Mouse (Mus musculus) stomach, embryonic 15.5 days (tissue): ENCODE results near the gene Cttnbp2. TPM values are rescaled to one million over a fixed set of nuclear protein-coding genes. Genes with fewer than 3 reads are reported as not detected.

Experiments
- ATAC-seq: fragments of 200-750 bp; cut with Nextera tagmentation; 2 replicates; pipeline ENCODE4 v1.8.0; 2017; ENCODE audit warnings: low read depth, moderate number of reproducible peaks, moderate TSS enrichment; ENCODE audit not compliant: insufficient read depth, low FRiP score
- H3K27ac ChIP-seq: fragments of 300-500 bp; sonication (generic); 2 replicates; pipeline ENCODE4 v1.5.1; 2015; ENCODE audit warnings: mild to moderate bottlenecking, inconsistent platforms
- H3K27me3 ChIP-seq: fragments of 300-500 bp; sonication (generic); replicated peaks from 2 replicates; pipeline ENCODE4 v1.6.1; 2015; ENCODE audit warnings: inconsistent platforms
- H3K36me3 ChIP-seq: fragments of 300-500 bp; sonication (generic); 2 replicates; pipeline ENCODE4 v1.6.1; 2015; ENCODE audit warnings: inconsistent platforms
- H3K4me1 ChIP-seq: fragments of 300-500 bp; sonication (generic); 2 replicates; pipeline ENCODE4 v1.6.1; 2015; ENCODE audit warnings: inconsistent platforms
- H3K4me2 ChIP-seq: fragments of 300-500 bp; sonication (generic); 2 replicates; pipeline ENCODE4 v1.6.1; 2015; ENCODE audit warnings: mild to moderate bottlenecking, inconsistent platforms
- H3K4me3 ChIP-seq: fragments of 300-500 bp; sonication (generic); replicated peaks from 2 replicates; pipeline ENCODE4 v1.5.1; 2015; ENCODE audit warnings: inconsistent platforms
- H3K9ac ChIP-seq: fragments of 300-500 bp; sonication (generic); 2 replicates; pipeline ENCODE4 v1.6.1; 2015; ENCODE audit warnings: inconsistent platforms
- H3K9me3 ChIP-seq: fragments of 300-500 bp; sonication (generic); 2 replicates; pipeline ENCODE4 v1.6.1; 2016; ENCODE audit warnings: inconsistent platforms
- WGBS: fragments of 180-500 bp; shearing (Covaris S2); methylation state at CpG from one replicate; pipeline ENCODE4 v1.1.7; 2015; 5-methylcytosine and 5-hydroxymethylcytosine counted together
- polyA plus RNA-seq: library from polyadenylated mRNA; unstranded; fragments of >200 nt; fragmentation: Nextera tagmentation; extraction: Ambion mirVana; gene quantifications from 2 replicates; pipeline ENCODE4 v1.2.1, GENCODE M21; 2015

Cttnbp2 gene
- polyA plus RNA-seq, 1 experiment from 2014 or later, result 14.5 TPM

DNA sequence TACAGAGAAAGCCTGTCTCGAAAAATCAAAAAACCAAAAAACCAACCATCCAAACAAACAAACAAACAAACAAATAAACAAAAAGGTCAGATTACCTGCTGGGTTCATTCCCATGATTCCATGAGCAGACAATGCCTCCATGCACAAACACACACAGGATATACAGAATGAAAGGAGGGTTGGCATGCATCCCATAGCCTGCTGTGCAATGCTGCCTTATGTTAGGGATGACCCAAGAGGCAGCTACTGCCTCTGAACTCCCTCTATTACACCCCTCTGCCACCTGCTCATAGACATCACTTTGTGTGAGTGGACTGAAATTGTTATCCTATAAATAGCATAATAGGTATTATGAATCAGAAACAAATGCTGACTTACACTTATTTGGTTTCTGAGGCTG lies 55.0 kb downstream of the Cttnbp2 start:
- H3K9me3 ChIP-seq, result no peaks in the 10 kb centered on the region
- 86% methylated on average over 1 of the region's 1 CpGs for WGBS
- H3K4me2 ChIP-seq, result no peak overlapping the region
- H3K4me1 ChIP-seq, result no peaks in the 10 kb centered on the region
- H3K4me3 ChIP-seq, result no peak overlapping the region
- ATAC-seq, result no peak
- no peaks in the 10 kb centered on the region for H3K27me3 ChIP-seq
- H3K9ac ChIP-seq, result no peak overlapping the region
- H3K36me3 ChIP-seq, result no peaks in the 10 kb centered on the region
- H3K27ac ChIP-seq, result no peak overlapping the region

DNA sequence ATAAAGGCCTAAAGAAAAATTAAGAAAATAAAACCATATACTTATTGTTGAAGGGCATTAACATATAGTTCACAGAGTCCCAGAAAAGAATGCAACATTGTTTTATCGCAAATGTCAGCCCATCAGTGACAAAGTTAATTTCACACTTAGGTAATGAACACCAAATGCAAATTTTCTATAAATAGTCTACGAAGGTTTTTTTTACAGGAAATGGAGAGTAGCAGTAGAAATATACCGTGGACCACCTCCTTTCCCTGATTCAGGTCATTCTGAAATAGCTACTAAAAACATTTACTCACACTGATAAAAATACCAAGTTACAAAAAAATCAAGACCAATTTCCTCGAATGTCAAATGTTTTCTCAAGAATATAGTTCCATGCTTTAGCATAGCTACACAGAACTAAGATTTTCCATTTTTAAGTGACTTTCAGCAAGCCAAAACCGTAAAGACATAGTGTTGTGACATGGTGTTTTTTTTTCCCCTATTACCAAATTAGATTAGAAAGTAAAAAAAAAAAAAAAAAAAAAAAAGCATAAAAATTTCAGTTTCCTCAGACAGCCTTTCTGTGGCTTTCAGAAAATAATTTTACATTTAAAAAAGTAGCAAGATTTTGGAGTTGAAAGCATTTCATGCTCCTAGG lies 64.0 kb downstream of the Cttnbp2 start:
- Histone ChIP-seq H3K9me3 (no peaks in the 10 kb centered on the region), H3K36me3 (no peaks in the 10 kb centered on the region), H3K27ac (no peak overlapping the region), H3K4me1 (no peaks in the 10 kb centered on the region), H3K4me3 (no peak overlapping the region), H3K4me2 (no peak overlapping the region), H3K9ac (no peak overlapping the region), H3K27me3 (no peaks in the 10 kb centered on the region)
- no peak for ATAC-seq
- WGBS, result 80% methylated on average over 5 of the region's 5 CpGs

DNA sequence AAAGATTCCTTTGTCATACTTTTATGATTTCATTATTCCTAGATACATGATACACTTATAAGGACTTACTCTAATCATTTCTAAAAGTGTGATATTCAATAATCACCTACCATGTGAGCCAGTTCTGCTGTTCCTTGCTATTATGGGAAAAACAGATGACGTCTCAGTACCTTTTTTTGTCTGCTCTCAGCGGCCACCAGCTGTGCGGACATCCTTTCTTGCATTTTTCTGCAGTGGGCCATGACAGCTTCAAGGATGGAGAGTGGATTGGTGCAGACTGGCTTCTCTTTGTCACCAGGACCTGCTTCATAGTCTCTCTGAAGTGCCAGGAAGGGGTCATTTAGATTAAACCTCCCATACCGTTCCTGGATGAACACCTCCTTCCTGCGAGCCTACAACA lies 66.6 kb downstream of the Cttnbp2 start:
- H3K27ac ChIP-seq, result no peak overlapping the region
- no peak overlapping the region for H3K4me2 ChIP-seq
- WGBS, result 81% methylated on average over 5 of the region's 5 CpGs
- no peaks in the 10 kb centered on the region for H3K36me3 ChIP-seq
- H3K4me3 ChIP-seq, result no peak overlapping the region
- H3K27me3 ChIP-seq, result no peaks in the 10 kb centered on the region
- no peaks in the 10 kb centered on the region for H3K4me1 ChIP-seq
- no peaks in the 10 kb centered on the region for H3K9me3 ChIP-seq
- no peak overlapping the region for H3K9ac ChIP-seq
- no peak for ATAC-seq

DNA sequence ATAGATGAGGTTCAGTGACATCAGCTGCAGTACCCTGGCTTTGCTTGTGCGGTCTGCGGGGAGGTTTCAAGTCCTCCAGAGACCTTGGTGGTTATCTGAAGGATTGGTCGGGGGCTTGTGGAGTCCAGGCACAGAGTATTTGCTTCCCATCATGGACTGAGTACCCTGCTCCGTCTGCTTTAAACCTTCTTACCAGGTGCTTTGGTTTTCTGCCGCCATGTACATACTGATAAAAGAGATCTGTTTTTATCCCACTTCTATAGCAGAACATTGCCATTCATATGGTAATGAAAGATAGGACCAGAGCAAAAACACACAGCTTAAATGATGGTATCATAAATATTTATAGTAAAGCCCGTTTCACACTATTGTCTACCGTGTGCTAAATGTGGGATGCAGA lies 67.7 kb downstream of the Cttnbp2 start:
- no peak overlapping the region for H3K9ac ChIP-seq
- ATAC-seq, result no peak
- no peak overlapping the region for H3K4me3 ChIP-seq
- H3K4me1 ChIP-seq, result no peaks in the 10 kb centered on the region
- WGBS, result 70% methylated on average over 7 of the region's 7 CpGs
- H3K27me3 ChIP-seq, result no peaks in the 10 kb centered on the region
- no peaks in the 10 kb centered on the region for H3K9me3 ChIP-seq
- H3K4me2 ChIP-seq, result no peak overlapping the region
- no peak overlapping the region for H3K27ac ChIP-seq
- no peaks in the 10 kb centered on the region for H3K36me3 ChIP-seq

DNA sequence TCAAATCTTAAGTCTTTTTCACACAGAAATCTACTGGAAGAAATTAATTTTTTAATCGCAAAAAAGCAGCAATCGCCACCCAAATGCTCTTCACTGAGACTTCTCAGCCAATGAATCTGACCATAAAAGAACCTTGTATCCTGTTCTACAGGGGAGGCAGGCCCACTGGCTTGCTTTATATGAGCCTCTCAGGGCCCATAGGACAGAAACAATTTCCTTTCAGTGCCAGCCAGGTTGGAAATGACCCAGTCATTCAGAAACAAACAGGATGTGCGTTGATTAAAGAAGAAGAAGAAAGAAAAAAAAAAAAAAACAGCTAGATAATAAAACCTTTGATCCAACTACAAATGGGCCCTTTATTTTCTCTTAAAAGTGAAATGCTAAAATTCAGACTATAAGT lies 68.3 kb downstream of the Cttnbp2 start:
- WGBS, result 74% methylated on average over 3 of the region's 3 CpGs
- Histone ChIP-seq H3K4me1 (no peaks in the 10 kb centered on the region), H3K36me3 (no peaks in the 10 kb centered on the region), H3K9ac (no peak overlapping the region), H3K27me3 (no peaks in the 10 kb centered on the region), H3K9me3 (no peaks in the 10 kb centered on the region), H3K4me2 (no peak overlapping the region), H3K27ac (no peak overlapping the region), H3K4me3 (no peak overlapping the region)
- no peak for ATAC-seq

DNA sequence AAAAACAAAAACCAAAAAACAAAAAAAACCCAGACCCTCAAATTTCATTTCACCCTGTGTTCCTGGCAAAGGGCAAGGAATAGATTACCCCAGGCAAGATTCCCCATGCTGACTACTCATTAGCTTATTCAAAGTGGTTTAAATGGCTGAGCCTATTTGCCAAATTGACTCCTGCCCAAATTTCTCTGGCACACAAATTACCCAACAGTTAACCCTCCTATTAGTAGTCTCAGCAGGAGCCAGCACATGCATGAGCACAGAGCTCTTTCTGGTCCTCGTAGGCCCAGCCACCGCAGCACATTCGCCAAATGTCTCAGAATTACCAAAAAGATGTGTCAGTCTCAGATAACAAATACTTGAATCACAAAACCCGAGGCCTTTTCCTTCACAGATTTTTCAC lies 68.9 kb downstream of the Cttnbp2 start:
- no peak for ATAC-seq
- Histone ChIP-seq H3K4me1 (no peaks in the 10 kb centered on the region), H3K36me3 (no peaks in the 10 kb centered on the region), H3K9me3 (no peaks in the 10 kb centered on the region), H3K4me2 (no peak overlapping the region), H3K4me3 (no peak overlapping the region), H3K27me3 (no peaks in the 10 kb centered on the region), H3K9ac (no peak overlapping the region), H3K27ac (no peak overlapping the region)
- 61% methylated on average over 4 of the region's 4 CpGs for WGBS

DNA sequence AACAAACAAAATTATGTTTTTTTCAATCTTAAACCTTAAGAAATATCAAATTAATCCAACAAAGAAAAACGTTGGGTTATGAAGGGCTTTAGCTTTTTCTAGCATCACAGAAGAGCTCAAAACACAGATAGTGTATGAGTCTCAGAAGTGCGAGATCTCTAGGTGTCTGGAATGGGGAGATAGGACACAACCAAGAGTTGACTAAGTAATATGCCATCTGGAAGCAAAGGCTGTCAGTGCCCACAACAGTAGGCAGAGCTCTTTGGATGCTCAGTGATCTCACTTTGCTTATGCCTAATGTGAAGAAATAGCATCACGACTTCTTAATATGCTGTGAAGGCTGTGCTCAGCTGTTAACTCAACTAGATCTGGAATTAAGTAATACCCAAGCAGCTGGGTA lies 72.3 kb downstream of the Cttnbp2 start:
- Histone ChIP-seq H3K9me3 (no peaks in the 10 kb centered on the region), H3K4me2 (no peak overlapping the region), H3K27me3 (no peaks in the 10 kb centered on the region), H3K4me3 (no peak overlapping the region), H3K9ac (no peak overlapping the region), H3K27ac (no peak overlapping the region), H3K4me1 (no peaks in the 10 kb centered on the region), H3K36me3 (no peaks in the 10 kb centered on the region)
- peak; percentile 47; the same call in 1 of the 2 replicates for ATAC-seq
- 83% methylated on average over 3 of the region's 3 CpGs for WGBS

DNA sequence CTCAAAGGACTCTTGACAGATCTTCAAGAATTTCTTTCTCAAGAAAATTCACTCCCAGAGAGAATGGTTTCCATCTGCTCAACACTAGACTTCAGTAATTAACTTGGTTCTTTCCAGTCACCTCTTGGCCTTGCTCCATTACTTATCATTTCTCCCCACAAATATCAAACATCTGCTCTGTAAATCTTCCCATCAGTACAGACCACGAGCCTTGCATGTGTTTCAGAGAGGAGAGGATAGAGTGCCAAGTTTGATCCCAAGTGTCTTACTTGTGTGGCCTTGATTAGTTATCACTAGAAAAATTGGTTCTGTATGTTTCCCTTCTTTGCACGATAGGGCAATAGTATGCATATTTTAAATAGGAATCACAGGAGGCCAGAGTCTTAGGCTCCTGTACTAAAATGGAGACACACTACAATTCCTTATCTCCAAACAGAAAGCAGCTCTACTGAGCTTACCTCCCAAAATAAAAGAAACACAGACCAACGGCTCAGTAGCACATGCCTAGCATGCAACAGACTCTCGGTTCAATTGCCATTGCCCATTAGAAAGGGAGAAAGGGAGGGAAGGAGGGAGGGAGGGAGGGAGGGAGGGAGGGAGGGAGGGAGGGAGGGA lies 73.6 kb downstream of the Cttnbp2 start:
- Histone ChIP-seq H3K27me3 (no peaks in the 10 kb centered on the region), H3K36me3 (no peaks in the 10 kb centered on the region), H3K27ac (no peak overlapping the region), H3K9ac (no peak overlapping the region), H3K4me1 (no peaks in the 10 kb centered on the region), H3K4me2 (no peak overlapping the region), H3K9me3 (no peaks in the 10 kb centered on the region), H3K4me3 (no peak overlapping the region)
- WGBS, result 57% methylated on average over 4 of the region's 4 CpGs
- no peak for ATAC-seq

DNA sequence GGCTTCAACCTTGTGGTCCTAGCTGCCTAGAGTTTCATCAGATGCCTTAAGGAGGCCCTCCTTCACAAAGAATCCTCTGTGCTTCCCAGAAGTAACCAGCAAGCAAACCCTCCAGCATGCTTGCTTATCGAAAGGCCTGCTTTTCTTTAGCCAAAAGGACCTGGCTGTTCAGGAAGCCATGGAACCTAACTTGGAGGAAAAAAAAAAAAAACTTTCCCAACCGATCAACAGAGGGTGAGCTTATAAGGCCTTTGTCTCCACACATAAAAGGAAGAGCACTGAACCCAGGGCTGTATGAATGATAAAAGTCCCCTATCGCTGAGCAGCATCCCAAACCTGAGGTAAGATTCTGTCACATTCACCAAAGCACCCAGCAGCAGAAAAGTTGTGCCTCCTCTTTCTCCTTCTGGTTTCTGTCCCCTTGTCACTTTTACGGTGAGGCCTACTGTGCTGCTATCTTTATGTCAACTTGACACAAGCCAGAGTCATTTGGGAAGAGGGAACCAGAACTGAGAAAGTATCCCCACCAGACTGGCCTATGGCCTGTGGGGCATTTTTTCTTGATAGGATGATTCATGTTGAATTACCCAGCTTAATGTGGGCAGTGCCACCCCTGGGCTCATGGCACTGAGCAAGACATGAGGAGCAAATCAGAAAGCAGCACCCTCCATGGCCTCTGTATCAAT lies 78.4 kb downstream of the Cttnbp2 start:
- Histone ChIP-seq H3K4me1 (no peaks in the 10 kb centered on the region), H3K9ac (no peak overlapping the region), H3K27ac (no peak overlapping the region), H3K4me2 (no peak overlapping the region), H3K36me3 (no peaks in the 10 kb centered on the region), H3K4me3 (no peak overlapping the region), H3K9me3 (no peaks in the 10 kb centered on the region), H3K27me3 (no peaks in the 10 kb centered on the region)
- no peak for ATAC-seq
- WGBS, result 54% methylated on average over 4 of the region's 4 CpGs

DNA sequence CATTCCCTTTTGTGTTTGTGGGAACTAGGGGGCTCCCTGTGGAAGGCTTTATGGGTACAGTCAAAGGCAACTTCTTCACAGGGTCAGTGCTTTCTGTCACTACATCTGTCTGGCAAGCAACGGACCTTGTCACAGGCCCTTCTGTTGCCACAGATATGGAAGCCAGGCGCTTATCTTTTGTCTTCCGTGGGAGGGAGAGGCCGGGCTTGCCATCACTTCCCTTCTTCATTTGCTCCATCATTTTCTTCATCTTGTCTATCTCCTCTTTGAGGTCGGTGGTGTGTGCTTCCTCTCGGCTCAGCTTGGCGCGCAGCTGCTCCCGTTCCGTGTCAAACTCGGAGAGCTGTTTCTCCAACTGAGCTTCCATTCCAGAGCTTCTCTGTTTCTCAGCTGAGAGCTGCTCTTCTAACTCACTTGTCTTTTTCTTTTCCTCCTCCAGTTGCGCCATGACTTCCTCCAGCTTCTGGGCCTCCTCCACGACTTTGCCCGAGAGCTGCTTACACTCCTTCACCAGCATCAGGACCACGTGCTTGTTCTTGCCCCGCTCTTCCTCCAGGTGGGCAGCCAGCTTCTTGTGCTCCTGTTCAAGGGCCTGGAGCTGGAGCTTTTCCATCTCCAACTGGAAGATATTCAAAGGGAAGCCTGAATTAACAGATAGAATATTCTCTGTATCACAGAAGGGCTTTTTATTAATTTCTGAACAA lies 79.7 kb downstream of the Cttnbp2 start:
- H3K4me2 ChIP-seq, result no peak overlapping the region
- H3K9ac ChIP-seq, result no peak overlapping the region
- no peaks in the 10 kb centered on the region for H3K9me3 ChIP-seq
- WGBS, result 87% methylated on average over 16 of the region's 16 CpGs
- H3K27ac ChIP-seq, result no peak overlapping the region
- ATAC-seq, result peak; percentile 90
- no peaks in the 10 kb centered on the region for H3K27me3 ChIP-seq
- H3K36me3 ChIP-seq, result no peaks in the 10 kb centered on the region
- H3K4me3 ChIP-seq, result no peak overlapping the region
- no peaks in the 10 kb centered on the region for H3K4me1 ChIP-seq

DNA sequence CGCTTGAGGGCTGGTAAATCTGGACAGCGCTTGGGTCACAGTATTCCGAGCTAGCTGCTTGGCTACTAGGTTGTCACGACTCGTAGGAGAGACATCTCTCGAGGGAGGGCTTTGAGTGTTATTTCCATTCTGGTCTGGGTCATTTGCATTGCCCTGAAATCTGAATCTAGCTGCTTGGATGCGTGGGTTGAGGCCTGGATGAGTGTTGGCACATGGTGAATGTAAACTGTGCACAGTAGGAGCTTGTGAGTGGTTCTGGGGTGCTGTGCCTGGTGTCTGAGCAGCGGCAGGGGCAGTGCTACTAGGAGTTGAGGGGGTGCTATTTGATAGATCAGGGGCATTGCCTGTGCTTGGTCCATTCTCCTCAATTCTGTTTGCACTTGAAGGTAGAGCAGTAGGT lies 80.3 kb downstream of the Cttnbp2 start:
- Histone ChIP-seq H3K27me3 (no peaks in the 10 kb centered on the region), H3K4me2 (no peak overlapping the region), H3K36me3 (no peaks in the 10 kb centered on the region), H3K4me1 (no peaks in the 10 kb centered on the region), H3K4me3 (no peak overlapping the region), H3K27ac (no peak overlapping the region), H3K9me3 (no peaks in the 10 kb centered on the region), H3K9ac (no peak overlapping the region)
- WGBS, result 88% methylated on average over 8 of the region's 8 CpGs
- 0 out of 2 replicates have a peak, but pooled peaks have one; percentile 24 for ATAC-seq

DNA sequence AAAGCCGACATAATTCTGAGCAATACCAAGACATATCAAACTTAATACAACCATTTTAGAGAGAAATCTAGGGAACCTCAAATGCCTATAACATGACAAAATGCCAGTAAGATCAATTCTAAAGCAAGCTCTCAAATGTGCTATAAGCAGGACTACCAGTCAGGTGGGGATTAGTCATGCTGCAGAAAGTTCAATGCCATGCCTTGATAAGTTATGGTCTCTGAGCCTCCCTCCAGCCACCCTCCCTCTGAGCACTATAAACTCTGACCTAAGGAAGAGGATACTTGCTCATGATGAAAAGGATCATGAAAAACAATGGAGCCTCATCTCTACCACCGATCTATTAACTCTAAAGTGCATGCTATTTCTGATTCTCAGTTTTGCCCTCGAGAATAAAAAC lies 82.3 kb downstream of the Cttnbp2 start:
- 78% methylated on average over 3 of the region's 3 CpGs for WGBS
- ATAC-seq, result no peak

More for the DNA sequence above, 82.3 kb downstream of the Cttnbp2 start:
- Histone ChIP-seq H3K9ac (no peak overlapping the region), H3K9me3 (no peaks in the 10 kb centered on the region), H3K27ac (no peak overlapping the region), H3K4me3 (no peak overlapping the region), H3K4me1 (no peaks in the 10 kb centered on the region), H3K36me3 (no peaks in the 10 kb centered on the region), H3K27me3 (no peaks in the 10 kb centered on the region), H3K4me2 (no peak overlapping the region)
